Mouse (Mus musculus) layer of hippocampus, postnatal 25 days (tissue): ENCODE measurements around the gene Cntnap2. TPM values are rescaled to one million over a fixed set of nuclear protein-coding genes. Genes with fewer than 3 reads are reported as not detected.

Experiments
- DNase-seq, 2 experiments: peaks; one replicate each; pipeline ENCODE4 v3.0.0; 2022; ENCODE audit warnings: mixed read lengths in 2 of 2, low spot score in 1 of 2; ENCODE audit errors: extremely low spot score in 1 of 2
- total RNA-seq, 2 experiments: library from RNA; stranded (reverse); gene quantifications; 2 replicates each; pipeline ENCODE4 v1.2.3; 2021

Cntnap2 gene
- 100 to 1,000 TPM; 125 to 139 TPM for total RNA-seq

DNA sequence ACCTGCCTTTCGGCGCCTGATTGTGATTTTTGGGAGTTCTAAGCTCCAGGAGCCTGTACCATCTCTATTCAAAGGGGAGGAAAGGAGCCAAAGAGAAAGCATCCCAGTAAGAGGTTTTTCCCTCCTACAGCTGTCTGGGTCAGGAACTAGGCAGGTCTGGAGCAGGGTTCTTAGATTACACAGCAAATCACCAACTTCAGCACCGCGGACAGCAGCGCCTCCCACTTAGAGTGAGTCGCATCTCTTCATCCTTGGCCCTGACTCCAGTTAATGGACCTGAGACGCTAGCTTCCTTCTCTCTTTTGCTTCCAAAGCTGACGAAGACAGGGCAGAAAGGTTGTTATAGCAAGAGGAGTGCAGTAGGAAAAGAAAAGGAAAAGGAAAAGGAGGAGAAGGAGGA, at the start of gene Cntnap2:
TSS of gene Cntnap2 (plus strand) at position 267 of the 400 bp plus-strand sequence.
- DNase-seq: peak; percentile 23 to 52

DNA sequence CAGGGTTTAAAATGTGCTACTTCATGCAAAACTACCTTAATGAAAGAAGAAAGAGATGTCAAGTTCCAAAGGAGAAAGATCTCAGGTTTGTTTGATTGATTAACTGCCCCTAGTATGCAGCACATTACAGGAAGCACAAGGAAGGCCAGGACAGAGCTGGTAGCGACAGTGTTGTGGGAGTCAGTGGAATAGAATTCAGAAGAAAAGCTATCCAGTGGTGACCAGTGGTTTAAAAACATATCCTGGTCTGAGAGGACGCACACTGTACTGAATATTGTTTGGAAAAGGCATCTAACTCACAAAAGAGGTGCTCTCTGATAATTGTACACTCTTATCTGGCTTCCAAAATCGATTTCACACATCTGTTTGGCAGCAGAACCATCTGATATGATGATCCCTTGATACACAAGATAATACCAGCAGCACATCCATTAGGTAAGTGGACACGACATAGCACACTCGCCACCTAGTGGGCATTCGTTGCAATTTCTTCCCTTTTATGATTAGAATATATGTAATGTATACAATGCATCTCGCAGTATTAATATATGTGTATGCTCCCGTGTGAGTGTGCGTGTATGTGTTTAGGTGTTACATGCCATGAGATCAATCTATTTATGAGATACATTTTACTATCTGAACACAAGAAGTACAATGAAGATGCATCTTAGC, 33.0 kb upstream of the Cntnap2 start:
- peak in 1 of 2 experiments; percentile 43 for DNase-seq

DNA sequence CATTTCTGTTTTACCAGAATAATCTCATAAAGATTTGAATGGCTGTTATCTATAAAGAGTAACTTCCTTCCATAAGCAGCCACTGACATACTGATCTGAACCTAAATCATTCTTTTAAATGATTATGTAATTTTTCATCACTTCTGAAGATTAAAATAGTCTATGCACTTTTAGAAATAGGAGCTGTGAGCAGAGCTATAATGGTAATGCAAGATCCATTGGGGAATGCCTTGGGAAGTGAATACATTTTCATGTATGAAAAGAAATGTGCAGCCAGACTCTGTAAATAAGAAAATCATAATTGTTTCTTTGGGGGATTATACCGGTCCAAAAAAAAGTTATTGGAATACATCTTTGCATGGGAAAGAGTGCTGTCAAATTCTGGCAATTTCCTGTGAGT, 19.7 kb upstream of the Cntnap2 start:
- DNase-seq: no peak

DNA sequence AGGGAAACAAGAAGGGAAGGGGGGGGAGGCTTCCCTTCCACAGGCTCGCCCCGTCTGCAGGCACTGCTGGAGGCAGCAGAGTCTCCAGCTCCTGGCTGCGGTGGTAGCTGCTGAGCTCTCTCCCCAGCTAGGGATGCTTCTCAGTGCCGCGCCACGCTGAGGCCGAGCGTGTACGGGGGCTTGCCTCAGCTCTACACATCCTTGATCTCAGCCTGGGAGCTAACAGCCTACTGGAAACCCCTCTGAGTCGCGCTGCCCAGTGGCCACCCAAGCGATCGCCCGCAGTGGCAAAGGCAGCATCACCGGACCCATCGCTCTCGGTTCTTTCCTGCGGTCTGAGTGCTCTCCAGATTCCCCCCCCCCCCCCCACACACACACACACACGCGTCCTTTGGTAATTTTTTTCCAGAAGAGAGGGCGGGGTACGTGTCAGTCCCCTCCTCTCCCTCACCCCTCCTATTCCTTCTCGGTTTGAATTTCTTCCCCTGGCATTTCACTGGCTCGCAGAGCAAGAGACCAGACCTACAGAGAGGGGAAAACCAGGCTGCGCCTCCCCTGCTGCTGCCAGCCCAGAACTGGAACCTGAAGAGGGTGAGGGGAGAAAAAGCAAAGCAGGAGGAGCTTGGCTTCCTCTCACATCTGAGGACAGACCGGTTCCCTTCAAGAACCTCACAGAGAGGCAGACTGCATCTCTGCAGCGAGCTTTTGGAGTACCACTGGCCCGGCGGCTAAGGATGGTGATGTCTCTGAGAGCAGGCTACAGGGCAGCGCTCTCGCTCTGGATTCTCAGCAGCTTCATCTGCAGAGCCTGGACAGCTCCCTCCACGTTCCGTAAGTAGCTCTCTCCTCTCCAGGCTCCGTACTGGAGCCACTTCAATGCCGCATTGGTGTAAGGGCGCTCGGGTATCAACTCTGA, 657 bp downstream of the Cntnap2 start:
- peak; percentile 45 to 62 for DNase-seq

DNA sequence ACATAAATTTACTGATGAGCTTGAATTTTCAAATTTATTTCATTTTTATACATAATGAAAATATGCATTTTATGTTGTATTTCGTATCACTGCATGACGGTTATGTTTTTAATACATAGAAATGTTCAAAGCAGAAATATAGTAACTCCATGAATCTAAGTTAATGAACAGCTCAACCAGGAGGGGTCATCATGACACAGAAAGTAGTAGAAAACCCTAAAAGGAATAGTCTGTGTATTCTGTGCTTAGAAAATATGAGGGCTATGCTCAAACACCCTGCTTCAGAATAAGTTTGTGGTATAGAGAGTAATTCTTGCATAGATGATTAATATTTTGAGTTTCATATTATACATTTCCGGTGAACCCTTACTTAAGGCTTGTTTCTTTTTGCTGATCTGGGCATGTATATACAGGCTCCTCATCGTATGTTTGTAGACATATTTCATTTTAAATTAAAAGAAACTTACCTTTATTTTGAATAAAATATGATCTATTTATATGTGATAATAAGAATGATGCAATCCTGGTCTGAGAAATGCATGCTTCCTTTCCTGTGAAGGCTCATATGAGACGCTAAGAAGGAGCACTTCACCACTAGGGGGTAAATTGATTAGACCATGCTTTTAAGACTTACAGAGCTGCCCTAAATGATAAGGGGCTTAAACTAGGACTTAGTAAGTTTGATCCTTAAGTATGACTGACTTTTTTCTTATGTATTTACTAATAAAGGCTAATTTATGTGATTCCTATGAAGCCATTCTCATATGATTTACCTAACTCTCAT, 3.2 kb downstream of the Cntnap2 start:
- no peak for DNase-seq

DNA sequence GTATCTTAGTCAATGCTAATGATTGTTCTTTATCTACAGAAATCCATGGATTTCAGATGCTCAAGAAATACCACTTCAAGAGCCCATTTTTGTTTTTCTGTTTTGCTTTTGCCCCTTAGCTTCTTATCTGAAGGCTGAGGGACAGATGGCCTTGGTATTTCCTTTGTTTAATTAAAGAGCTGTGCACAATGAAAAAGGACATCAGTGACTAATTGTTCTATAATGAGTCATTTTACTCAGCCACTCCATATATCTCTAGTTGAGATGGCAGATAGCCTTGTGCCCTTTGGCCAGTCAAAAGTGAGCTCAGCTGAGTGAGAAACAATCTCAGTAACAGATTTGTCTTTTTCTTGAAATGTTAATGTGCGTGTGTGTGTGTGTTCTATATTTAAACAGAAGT, 29.1 kb downstream of the Cntnap2 start:
- DNase-seq: no peak

DNA sequence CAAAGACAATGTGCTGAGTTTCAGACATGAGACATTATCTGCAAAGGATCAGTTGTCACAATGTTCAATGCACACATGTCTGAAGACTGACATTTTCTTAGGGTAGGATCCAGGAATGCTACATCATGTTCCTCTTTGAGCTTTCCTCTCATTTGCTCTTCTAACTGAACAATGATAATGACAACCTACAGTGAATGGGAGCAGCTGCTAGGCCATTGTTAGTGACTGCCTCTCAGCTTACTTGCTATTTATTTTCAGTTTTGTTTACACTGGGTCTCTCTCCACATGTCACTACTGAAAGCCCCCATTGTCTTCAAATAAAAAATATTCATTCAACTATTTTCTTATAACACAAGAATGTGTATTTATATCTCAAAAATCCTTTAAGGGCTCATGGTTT, 54.5 kb downstream of the Cntnap2 start:
- DNase-seq: no peak

DNA sequence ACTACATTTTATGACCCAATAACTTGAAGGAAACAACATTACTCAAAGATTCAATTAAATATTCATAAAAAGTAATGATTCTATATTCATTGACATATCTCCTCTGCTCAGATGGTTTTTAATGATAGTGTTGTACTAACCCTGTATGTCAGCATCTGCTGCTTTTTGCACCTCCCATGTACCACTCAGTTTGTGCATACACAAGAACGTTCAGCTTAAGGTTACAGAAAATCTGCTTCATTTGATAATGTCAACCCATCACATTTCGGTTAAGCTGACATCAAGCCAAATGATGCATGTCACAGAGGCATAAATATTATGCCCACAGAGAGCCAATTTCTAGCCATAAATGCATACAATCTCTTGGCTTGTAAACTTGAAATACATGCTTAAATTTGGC, 85.7 kb downstream of the Cntnap2 start:
- no peak for DNase-seq

DNA sequence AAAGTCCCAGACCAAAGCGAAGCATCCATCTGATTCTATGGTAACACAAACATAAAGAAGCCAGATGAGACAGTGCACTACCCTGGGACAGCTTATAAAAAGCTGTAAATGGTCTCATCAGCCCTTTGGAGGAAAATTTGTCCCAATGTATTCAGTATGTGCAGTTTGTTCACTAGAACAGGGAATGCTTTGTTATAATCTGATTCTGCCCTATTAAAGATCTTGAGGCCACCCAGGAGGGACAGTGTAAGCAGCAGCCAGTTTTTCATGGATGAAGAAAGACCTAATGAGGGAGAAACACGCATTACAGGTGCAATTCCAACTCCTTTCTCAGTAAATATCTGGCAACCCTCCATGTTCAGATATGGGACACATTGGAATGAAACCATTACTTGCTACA, 145.9 kb downstream of the Cntnap2 start:
- DNase-seq: no peak

DNA sequence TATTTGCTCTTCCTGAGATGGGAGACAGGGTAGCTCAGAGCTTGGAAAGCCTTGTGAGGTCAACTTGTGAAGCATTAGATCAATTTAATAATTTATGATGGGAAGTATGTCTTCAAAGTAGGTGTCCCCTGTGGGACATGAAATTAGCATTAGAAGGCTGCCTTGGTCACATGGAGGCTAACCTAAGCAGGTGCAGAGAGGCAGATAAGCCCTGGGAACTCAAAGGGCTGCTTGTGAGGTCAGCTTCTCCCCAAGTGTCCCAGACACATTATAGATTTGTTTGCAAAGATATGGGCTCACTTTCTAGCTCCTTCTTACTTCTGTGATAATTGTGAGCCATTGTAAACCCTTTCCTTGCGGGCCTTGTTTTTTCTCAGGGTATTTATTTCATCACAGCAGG, 155.2 kb downstream of the Cntnap2 start:
- no peak for DNase-seq

DNA sequence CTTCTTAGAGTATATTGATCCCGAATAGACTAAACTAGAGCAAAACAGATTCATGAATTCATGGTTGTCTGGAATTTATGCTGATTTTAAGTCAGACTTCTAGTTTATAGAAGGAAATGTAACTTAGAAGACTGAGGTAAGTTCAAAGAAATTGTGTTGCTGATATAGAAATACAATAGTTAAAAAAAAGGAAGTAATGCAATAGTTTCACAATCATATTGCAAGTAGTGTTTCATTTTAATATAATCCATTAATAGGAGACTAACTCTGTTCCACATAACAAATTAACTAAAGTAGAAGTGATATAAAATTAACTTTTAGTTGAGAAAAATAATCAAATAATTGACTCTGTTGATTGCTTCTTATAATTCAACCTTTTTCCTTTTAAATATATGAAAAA, 169.8 kb downstream of the Cntnap2 start:
- DNase-seq: no peak

DNA sequence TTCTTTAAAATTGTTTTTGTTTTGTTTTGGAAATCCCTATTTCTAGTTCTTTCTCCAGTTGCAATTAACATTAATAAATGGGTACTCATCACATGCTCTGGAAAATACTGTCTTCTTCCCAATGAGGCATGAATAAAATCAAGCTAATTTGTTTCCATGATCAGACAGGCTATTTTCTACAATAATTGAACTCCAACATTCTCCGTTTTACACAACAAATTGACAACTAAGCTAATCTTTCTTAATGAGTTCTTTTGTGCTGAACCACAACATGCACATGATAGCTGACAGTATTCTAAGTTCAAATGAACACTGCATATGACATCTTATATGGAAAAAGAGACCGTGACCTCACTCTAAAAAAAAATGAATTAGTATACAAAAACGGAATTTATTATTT, 173.4 kb downstream of the Cntnap2 start:
- no peak for DNase-seq

DNA sequence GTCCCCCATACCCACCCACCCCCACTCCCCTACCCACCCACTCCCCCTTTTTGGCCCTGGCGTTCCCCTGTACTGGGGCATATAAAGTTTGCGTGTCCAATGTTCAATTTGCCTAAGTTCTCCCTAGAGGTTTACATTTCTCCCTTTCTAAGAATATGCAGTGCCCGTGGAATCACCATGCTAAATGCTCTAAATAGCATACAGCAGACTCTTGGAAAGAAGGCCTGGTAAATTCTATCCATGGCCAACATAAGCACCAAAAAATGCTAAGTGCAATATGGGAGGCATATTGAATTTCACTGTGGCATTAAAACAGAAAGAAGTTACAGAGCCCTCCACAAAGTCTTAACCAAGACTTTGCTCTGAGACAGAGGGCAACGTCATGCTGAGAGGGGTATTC, 177.4 kb downstream of the Cntnap2 start:
- DNase-seq: no peak

DNA sequence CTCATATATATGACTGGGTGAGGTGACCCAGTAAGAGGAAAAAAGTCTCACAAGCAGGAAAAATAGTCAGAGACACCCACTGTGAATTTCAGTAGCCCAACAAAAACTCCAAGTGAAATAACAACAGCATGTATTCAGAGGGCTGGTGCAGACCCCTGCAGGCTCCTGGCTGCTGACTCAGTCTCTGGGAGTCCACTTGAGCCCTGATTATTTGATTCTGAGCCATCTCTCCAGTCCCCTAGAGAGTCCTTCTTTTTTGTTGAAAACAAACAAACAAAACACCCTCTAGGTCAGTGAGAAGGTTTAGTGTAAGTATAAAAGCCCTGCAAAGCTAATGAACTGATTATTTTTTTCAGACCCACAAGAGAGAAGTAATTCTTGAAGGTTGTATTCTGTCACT, 179.0 kb downstream of the Cntnap2 start:
- DNase-seq: no peak

DNA sequence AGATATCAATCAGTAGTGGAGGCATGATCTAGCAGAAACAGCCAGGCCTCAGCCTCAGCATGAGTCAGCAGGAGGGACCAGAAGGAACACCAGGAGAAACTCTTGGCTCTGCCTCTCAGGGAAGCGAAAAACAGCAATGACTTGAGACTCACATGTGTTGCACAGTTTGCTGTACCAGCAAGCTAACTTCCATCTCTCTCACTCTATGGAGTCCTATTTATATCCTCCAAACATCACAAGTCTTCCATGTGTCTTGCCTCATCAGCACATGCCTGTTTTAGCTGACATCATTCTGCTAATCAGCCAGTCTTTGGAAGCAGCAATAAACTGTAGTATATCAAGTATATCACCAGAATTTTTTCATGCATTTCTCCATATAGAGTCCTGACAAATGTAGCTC, 182.1 kb downstream of the Cntnap2 start:
- DNase-seq: no peak

DNA sequence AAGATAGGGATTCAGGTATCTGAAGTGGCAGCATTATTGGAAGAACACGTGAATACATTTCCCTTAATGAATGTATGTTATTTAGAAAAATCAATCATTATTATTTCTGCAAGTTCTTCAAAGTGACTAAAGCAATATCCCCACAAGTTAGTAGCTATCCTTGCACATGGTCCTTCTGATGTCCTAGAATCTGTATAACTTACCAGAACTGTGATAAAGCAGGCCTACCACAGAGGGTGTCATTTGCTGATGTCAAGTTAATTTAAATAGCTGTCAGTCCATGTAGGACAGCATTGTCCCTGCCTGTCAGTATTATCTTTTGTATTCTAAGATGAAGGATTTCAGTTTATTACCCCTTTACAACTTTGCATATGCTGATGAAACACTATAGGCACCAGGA, 185.5 kb downstream of the Cntnap2 start:
- no peak for DNase-seq

DNA sequence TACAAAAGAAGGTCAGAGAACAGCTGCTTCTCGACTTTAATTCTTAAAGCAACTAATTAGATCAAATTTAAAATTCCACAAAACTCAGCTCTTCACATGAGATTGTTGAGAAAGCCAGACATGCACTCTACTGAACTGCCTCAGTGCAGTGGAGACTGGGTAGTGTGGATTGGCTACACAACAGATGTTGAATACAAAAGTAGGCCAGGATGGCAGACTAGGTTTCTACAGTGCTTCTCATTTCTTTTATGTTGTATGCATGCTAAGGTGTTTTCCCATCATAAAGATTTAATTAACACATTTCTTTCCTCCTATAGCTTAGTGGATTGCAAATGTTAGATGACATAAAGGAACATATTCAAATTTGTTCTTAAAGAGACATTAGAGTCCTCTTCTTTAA, 198.9 kb downstream of the Cntnap2 start:
- no peak for DNase-seq

DNA sequence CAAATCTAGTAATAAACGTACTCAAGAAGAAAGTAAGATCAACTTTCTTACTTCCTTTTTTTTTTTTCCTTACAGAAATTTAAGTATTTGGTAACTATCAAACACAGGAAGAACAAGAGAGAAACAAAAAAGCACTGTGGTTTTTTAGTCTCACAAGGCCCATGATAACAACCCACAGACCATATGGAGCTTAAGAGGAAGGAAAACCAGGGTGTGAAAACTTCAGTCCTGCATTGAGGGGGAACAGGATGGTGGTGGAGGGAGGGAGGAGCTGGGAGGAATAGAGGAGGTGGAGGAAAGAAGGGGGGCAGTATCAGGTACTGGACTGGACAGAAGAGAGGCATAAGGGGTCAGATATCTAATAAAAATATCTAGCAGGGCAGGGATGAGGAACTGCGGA, 212.4 kb downstream of the Cntnap2 start:
- DNase-seq: no peak

DNA sequence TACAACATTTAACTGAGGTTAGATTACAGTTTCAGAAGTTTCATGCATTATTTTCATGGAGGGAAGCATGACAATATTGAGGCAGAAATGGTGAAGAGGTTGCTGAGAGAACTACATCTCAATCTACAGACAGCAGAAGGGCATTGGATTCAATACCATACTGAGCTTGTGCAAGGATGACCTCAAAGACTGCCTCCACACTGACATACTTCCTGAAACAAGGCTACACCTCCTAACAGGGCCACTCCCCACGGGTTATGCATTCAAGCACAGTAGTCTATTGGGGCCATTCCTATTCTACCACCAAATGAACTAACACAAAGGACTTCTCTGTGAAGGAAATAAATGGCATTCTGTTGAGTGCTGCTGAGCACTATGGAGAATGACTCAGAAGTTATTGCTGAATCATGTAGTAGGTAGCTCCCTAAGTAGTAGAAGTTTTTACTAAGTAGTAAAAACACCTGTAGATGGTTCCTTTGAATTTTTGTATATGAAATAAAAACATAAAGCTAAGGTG, 214.2 kb downstream of the Cntnap2 start:
- no peak for DNase-seq

DNA sequence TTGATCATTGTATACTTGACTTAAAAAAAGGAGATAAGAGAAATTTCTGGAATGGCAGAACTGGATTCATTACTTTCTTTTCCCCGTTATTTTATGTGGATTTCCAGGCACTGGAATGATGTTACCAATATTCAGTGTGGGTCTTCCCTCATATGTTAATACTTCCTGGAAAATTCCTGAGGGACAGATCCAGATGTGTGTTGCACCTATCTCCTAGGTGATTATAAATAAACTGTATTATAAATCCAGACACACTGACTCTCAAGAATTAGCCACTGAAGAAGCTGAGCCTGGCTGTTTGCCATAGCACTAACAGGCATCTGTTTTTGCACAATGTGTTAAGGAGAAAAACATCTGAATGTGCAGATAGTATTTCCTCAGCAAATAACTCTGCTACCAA, 231.0 kb downstream of the Cntnap2 start:
- no peak for DNase-seq

DNA sequence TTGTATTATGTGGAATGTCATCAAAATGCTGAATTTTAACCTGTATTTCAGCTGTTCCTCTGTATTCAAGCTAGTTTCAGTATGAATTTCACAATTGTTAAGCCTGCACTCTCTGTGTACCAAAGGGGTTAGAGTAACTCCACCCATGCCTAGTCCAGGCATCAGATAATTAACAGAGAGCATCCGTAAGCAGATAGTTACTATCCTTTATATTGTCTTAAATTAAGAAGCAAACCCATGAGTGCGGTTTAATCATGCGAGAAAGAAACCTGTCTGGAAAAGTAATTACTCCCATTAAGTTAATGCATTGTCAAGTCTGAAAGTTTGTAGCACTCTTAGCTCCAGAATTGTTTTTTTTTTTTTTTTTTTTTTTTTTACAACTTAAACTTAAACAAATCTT, 258.3 kb downstream of the Cntnap2 start:
- DNase-seq: no peak
